Mouse (Mus musculus) inflammation-experienced regulatory T-cells, adult 6 months (primary cell): ENCODE results near the gene Angptl4. TPM values are rescaled to one million over a fixed set of nuclear protein-coding genes. Genes with fewer than 3 reads are reported as not detected.

Source experiments
- ATAC-seq: one replicate; pipeline ENCODE4 v1.8.0; 2017
- polyA plus RNA-seq, 3 experiments: library from polyadenylated mRNA; unstranded; fragments of 100-300 nt; shearing (Covaris generic); gene quantifications; one replicate each; pipeline ENCODE4 v1.2.1; 2017

Angptl4 gene
- polyA plus RNA-seq, 3 experiments from 2014 or later = 3.5 to 5.9 (median 4.1) TPM

GRCm38 (mm10) chr17:33804205-33804604 is 22.6 kb upstream of the Angptl4 start:
- ATAC-seq = no peak

GRCm38 (mm10) chr17:33802221-33802620 is 20.6 kb upstream of the Angptl4 start:
- no peak for ATAC-seq

DNA sequence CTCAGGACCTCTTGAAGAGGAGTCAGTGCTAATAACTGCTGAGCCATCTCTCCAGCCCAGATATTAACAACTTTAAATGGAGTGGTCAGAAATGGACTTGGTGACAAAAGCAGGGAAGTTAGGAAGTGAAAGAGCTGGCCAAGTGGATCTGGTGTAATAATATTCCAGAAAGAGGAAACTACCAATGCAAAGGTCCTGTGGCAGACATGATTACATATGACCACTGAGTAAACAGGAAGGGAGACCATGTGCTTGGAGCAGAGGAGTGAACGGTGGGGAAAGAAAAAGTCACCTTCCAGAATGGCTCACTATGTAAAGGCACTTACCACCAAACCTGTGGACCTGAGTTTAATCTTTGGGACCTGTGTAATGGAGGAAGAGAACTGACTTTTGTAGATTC is 17.6 kb upstream of the Angptl4 start:
- ATAC-seq = no peak

GRCm38 (mm10) chr17:33798306-33798705 is 16.7 kb upstream of the Angptl4 start:
- no peak for ATAC-seq

DNA sequence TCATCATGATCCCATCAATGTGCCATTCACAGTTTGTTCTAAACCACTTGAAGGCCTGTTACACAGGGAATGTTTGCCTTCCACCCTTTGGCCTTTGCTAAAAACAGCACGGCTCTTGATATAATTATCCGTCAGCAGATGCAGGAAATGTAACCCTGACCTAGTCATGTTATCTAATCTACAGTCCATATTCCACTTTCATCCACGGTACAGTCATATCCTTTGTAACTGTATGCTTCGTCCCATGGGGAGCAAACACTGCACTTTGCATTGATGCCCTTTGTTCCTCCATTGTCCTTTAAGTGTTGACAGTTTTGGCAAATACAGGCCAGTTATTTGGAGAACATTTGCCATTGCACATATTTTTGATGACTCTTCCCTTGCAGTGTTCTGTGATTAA is 7.1 kb upstream of the Angptl4 start:
- no peak for ATAC-seq

DNA sequence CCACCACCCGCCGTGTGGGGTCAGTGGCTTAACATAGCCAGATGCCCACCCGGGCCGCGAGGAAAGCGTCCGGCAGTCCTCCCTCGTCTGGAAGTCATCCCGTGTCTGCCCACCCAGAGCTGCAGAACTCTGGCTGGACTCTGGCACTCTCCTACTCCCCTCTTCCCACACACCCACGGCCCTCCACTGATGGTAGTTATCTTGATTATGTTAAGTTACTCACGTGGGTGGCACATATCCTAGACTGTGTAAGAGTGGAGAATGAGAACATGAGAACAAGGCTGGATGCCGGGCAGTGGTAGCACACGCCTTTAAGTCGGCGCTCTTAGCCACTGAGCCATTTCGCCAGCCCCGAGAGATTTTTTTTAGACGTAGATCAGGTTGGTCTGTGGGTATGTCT is 4.7 kb upstream of the Angptl4 start:
- ATAC-seq = no peak

DNA sequence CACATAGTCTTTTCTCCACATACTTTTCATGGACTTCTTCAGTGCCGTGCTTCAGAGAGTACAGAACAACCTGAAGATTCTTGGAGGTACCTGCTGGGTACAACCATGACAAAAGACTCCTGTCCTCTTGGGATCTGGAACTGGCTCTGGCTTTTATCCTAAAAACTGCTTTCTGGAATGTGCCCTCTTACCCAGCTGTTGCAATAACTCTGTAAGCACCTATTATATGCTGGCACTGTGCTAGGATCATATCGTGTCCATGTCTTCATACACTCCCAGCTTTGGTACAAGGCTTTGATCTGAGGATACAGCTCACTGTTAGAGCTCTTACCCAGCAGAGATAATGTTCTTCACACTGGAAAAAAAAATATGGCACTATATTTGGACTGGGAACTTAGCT is 3.3 kb upstream of the Angptl4 start:
- ATAC-seq = no peak

- ATAC-seq = no peak
Measured at GRCm38 (mm10) chr17:33783408-33783807, 1.8 kb upstream of the Angptl4 start.

DNA sequence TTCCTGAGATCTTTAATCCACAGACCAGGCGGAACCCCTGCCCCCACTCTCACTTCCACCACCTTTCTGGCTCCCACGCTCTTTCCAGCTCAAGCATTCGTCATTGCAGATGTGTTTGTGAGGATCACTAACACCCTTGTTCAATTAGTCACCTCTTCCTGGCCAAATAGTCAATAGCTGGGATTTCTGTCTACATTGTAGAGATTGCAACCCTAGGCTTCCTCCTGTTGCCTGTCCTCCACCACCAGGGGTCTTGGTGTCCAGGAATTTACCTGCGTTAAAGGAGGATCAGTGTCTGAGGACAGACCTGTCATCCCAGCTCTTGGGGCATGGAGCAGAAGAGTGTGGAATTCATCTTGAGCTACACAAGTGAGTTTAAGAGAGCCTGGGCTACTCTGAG is 437 bp upstream of the Angptl4 start:
- ATAC-seq = no peak

GRCm38 (mm10) chr17:33780431-33780830 is 1.2 kb downstream of the Angptl4 start:
- peak; percentile 75 for ATAC-seq

- no peak for ATAC-seq
Measured at GRCm38 (mm10) chr17:33779967-33780295, 1.7 kb downstream of the Angptl4 start.

DNA sequence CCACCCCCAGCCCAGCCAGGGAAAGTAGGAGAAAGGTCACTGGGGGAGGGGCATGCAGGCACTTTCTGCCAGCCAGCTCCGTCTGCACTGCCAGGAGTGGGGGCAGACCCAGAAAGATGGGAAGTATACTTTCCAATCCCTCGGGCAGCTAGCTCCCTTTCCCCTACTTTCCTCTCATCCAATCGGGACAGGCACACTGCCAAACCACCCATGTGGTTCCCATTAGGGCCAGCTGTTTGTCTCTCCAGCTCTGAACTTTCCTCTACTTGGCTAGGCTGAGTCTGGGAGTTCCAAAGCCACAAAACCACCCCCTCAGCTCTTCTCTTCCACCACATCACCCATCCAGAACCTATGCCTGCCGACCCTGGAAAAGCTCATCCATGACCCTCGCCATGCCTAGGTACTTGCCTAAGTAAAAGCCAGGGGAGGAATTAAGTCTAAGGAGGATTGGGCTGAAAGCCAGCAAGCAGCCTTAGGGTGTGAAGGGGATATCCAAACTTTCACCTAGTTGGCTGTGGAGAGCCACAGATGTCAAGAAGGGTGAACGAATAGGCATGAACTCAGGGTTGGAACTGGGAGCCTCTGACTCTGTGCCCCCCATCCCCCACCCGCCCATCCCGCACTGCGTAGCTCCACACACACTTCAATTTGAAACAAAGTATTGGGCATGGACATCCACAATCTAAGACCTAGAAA is 2.2 kb downstream of the Angptl4 start:
- ATAC-seq = no peak

DNA sequence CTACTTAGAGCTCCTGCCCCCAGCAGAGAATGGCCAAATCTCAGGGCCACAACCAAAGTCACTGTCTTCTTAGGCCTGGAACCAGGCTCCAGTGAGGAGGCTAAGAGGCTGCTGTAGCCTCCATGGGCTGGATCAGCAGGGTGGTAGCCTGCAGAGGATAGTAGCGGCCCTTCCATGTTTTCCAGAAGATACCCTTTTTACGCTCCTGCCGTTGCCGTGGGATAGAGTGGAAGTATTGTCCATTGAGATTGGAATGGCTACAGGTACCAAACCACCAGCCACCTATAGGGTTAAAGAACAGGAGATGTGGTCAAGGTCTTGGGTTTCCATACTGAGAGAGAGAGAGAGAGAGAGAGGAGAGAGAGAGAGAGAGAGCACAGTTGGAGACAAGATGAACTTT is 6.3 kb downstream of the Angptl4 start:
- ATAC-seq = no peak

DNA sequence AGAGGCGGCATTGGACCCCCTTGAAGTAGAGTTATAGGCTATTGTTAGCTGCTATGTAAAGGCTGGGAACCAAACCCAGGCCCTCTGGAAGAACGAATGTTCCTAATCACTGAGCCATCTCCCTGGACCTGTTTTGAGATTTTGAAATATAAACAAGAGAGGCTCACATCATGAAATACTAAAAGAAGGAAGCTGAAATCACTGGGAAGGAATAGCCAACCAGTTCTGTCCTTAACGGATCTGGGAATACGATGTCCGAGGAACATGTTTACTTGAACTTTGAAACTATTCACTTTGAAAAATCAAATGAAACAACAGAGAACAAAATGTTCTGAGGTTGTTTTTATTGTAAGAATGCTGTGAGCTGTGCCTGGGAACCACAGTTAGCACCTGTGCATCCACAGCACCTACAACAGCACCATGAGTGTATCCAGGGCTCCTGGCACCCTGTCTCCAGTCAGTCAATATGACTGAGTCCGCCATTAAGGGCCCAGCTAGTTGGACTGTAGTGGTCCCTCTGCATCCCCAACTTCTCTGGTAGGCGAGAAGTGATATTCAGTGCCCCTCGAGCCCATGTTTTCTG is 7.0 kb downstream of the Angptl4 start:
- ATAC-seq = no peak

- ATAC-seq = no peak
Measured at GRCm38 (mm10) chr17:33773871-33774572, 7.6 kb downstream of the Angptl4 start.

DNA sequence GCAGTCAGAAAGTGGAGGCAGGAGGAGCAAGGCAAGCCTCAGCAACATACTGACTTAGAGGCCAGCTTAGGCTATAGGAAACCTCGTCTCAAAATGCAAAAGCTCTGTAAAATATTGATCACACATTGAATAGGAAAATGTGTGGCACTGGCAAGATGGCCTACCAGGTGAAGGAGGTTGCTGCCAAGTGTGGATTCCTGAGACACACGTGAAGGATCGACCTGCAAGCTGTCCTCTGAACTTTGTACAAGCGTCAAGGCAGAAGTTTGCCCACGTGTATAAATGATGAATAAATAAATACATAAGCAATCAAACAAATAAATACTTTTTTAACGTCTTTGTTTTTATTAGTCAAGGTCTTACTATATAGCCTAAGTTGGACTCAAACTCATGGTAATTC is 8.2 kb downstream of the Angptl4 start:
- no peak for ATAC-seq

DNA sequence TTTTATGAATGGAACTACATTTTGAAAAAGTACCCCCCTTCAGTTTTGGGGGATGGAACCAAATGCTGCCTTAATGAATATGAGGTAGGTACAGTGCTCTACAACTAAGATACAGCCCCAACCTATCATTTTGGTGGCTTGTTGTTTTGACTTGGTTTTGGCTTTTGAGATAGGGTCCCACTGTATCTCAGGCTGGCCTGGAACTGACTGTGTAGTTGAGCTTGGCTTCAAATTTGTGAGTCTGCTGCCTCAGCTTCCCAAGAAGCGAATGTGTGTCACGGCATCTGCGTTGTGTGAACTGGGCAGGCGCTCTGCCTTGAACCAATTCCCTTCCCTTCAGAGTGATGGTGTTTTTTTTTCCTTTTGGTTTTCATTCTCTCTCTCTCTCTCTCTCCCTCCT is 10.0 kb downstream of the Angptl4 start:
- no peak for ATAC-seq

- no peak for ATAC-seq
Measured at GRCm38 (mm10) chr17:33766389-33766788, 15.2 kb downstream of the Angptl4 start.

DNA sequence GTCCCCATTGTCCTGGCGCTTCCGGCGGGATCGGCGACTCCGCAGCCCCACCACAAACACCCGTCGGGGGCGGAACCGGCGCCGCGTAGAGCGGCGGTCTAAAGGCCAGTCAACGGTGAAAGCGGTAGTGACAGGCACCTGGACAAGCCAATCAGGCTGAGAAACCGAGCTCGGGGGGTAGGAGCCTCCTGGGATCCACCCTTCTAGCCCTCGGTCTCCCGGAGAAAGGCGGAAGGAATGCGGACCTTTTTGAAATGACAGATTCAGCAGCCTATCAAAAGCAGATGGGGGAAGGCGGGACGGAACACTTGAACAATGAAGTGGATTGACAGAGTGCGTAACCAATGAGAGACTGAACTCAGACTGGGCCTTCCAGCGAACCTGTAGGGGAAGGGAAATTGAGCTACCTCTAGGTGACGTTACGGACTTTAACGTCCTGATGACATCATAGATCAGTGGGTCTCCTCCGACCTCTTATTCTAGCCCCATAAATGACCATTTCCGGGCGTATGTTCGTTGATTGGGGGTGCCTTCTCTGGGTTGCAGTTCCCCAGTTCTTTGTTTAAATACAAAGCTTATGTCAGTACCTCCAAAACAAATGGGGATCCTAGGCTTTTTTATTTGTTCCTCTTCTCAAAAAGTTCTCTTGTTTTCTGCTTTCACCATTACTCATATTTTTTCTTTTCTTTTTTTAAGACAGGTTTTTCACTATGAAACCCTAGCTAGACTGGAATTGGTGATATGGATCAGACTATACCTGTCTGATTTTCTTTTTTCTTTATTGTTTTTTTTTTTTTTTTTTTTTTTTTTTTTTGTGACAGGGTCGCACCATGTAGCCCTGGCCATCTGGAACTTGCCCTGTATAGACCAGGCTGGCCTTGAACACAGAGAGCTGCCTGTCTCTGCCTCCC is 21.1 kb downstream of the Angptl4 start, which contains the start of gene Rab11b:
TSS of gene Rab11b (minus strand) at position 276 of the 911 bp plus-strand sequence.
- ATAC-seq = peak; percentile 96

GRCm38 (mm10) chr17:33759767-33760254 is 21.8 kb downstream of the Angptl4 start:
- ATAC-seq = peak; percentile 25

- ATAC-seq = no peak
Measured at GRCm38 (mm10) chr17:33757231-33757630, 24.4 kb downstream of the Angptl4 start.

- no peak for ATAC-seq
Measured at GRCm38 (mm10) chr17:33756108-33756790, 25.4 kb downstream of the Angptl4 start.
